Mouse (Mus musculus): ENCODE measurements around the gene Ppara.
"Not testable (repeated sequence)": the region's sequence is repeated elsewhere in the genome, so short reads cannot be mapped to it uniquely, and the experiment has no call there.

Ppara gene

GRCm38 (mm10) chr15:85765022-85765421 lies 30.2 kb downstream of the Ppara start:
- DNase-seq: no peak

GRCm38 (mm10) chr15:85766677-85767076 lies 31.9 kb downstream of the Ppara start:
- no peak for DNase-seq

- DNase-seq: no peak
Measured at GRCm38 (mm10) chr15:85768991-85769390, 34.2 kb downstream of the Ppara start.

GRCm38 (mm10) chr15:85771306-85772121 lies 36.7 kb downstream of the Ppara start:
- DNase-seq: no peak

GRCm38 (mm10) chr15:85772146-85772740 lies 37.5 kb downstream of the Ppara start:
- DNase-seq: no peak

GRCm38 (mm10) chr15:85774419-85774818 lies 39.6 kb downstream of the Ppara start:
- DNase-seq: no peak

GRCm38 (mm10) chr15:85775001-85775400 lies 40.2 kb downstream of the Ppara start:
- no peak for DNase-seq

- DNase-seq: no peak
Measured at GRCm38 (mm10) chr15:85776241-85776640, 41.5 kb downstream of the Ppara start.

- peak in 1 of 2 experiments; percentile 4 for DNase-seq
Measured at GRCm38 (mm10) chr15:85776771-85777170, 42.0 kb downstream of the Ppara start.

- DNase-seq: not testable (repeated sequence)
Measured at GRCm38 (mm10) chr15:85778891-85779290, 44.1 kb downstream of the Ppara start.

- no peak for DNase-seq
Measured at GRCm38 (mm10) chr15:85783146-85783545, 48.4 kb downstream of the Ppara start.

- DNase-seq: no peak
Measured at GRCm38 (mm10) chr15:85784341-85784740, 49.6 kb downstream of the Ppara start.

- DNase-seq: no peak
Measured at GRCm38 (mm10) chr15:85786711-85787110, 51.9 kb downstream of the Ppara start.

GRCm38 (mm10) chr15:85787482-85787881 lies 52.7 kb downstream of the Ppara start:
- no peak for DNase-seq

GRCm38 (mm10) chr15:85788051-85788450 lies 53.3 kb downstream of the Ppara start:
- no peak for DNase-seq

GRCm38 (mm10) chr15:85788633-85789032 lies 53.9 kb downstream of the Ppara start:
- DNase-seq: no peak

GRCm38 (mm10) chr15:85791449-85791848 lies 56.7 kb downstream of the Ppara start:
- no peak for DNase-seq

GRCm38 (mm10) chr15:85792819-85793218 lies 58.0 kb downstream of the Ppara start:
- DNase-seq: no peak

- DNase-seq: no peak
Measured at GRCm38 (mm10) chr15:85795516-85795915, 60.7 kb downstream of the Ppara start.

GRCm38 (mm10) chr15:85798676-85799075 lies 63.9 kb downstream of the Ppara start:
- no peak for DNase-seq

- no peak for DNase-seq
Measured at GRCm38 (mm10) chr15:85802931-85803330, 68.1 kb downstream of the Ppara start.

- no peak for DNase-seq
Measured at GRCm38 (mm10) chr15:85806886-85807285, 72.1 kb downstream of the Ppara start.

GRCm38 (mm10) chr15:85807404-85807803 lies 72.6 kb downstream of the Ppara start:
- DNase-seq: no peak

GRCm38 (mm10) chr15:85808031-85808430 lies 73.2 kb downstream of the Ppara start:
- DNase-seq: no peak
